Mouse (Mus musculus) T-helper 1 cell (primary cell): ENCODE data around the gene Olfr1040.
"Not testable (repeated sequence)": the region's sequence is repeated elsewhere in the genome, so short reads cannot be mapped to it uniquely, and the experiment has no call there.

Experiments used
- in situ Hi-C: fragments of 300-600 bp; cut with MboI, MseI; formaldehyde crosslinking; loops from one replicate; pipeline ENCODE4 v1.15.1; 2025; ENCODE audit warnings: high pct_unique_total_duplicates

The Olfr1040 gene

GRCm38 (mm10) chr2:86146632-86147031 is at the start of gene Olfr1040:
Gene Olfr1040 (minus strand): TSS chr2:86146732.
- in situ Hi-C loops = no loop called here

GRCm38 (mm10) chr2:86195863-86196262 is 49.3 kb upstream of the Olfr1040 start:
- in situ Hi-C loops = no loop called here

GRCm38 (mm10) chr2:86185583-86185982 is 39.1 kb upstream of the Olfr1040 start, which contains the start of gene Olfr52:
Gene Olfr52 (minus strand): TSS chr2:86185683.
- in situ Hi-C loops = no loop called here

GRCm38 (mm10) chr2:86179950-86180349 is 33.4 kb upstream of the Olfr1040 start:
- in situ Hi-C loops = no loop called here

DNA sequence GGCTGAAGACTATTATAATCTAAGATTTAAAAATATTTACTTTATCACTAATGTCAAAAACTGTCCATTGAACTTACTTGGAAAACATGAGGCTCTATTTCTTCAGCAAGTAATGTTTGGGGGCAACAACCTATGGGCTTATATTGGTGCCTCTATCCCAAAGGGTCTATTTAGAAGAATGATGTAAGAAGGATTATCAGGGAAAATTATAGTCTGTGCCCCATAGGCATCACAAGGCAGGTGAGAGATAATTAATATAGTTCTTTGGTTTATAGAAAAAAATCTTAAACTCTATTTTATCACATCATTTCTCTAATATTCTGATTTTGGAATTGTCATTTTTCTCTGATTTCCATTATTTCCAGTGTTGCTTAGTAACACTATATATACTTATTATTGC is 31.2 kb upstream of the Olfr1040 start, which contains the start of gene Olfr1044:
TSS of gene Olfr1044 (minus strand) at position 101 of the 400 bp plus-strand sequence.
- in situ Hi-C loops = no loop called here

DNA sequence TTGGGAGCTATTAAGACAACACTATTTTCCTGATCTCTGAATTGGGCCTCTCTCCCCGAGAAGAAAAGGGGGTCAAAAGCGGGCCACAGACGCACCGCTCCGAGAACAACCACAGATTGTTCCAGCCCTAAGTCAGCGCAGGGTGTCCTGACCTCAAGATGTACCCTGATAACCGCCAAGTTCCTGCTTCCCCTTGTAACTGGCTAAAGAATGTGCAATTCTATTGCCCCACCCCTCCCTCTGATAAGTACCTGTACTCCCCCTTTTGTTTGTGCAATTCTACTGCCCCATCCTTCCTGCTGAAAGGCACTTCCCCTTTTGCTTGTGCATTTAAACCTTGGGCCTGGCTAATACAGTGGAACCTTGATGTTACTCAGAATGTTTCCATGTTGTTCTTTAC is 28.9 kb upstream of the Olfr1040 start:
- in situ Hi-C loops = not testable (repeated sequence)

DNA sequence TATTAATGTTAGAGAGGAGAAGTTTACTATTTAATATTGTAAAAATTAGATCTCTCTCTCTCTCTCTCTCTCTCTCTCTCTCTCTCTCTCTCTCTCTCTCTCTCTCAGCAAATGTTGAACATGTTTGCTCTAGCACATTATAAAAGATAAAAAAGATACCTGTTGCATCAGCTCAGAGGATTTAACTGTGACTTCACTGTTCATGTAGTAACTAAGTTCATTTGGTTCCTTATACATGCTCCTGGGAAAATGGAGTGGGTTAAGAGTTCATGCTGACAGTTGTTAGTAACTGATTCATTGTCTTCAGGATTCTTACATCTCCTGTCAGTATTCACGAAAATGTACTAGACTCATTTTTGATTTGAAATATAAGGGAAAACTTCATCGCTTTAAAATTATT is 20.9 kb upstream of the Olfr1040 start, which contains the start of gene Olfr1043:
TSS of gene Olfr1043 (minus strand) at position 101 of the 400 bp plus-strand sequence.
- in situ Hi-C loops = no loop called here

DNA sequence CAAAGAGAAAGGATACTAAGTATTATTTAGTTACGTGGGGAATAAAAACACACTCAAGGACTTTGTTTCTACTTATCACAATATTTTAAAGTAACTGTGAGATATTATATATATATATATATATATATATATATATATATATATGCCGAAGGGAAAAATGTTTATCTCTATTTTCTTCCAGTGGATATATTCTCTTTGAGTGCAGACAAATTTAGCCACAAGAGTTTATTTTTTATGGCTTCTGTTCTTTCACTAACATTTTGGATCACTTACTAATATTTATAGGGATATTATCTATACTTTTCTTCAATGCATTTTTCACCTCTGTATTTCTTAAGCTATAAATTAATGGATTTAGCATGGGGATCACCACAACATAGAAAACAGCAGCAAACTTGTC is 15.2 kb upstream of the Olfr1040 start, which contains the start of gene Olfr1042:
TSS of gene Olfr1042 (minus strand) at position 101 of the 400 bp plus-strand sequence.
- in situ Hi-C loops = no loop called here

- in situ Hi-C loops = no loop called here
Observed at GRCm38 (mm10) chr2:86135828-86136227, 10.7 kb downstream of the Olfr1040 start, which contains the start of gene Olfr1039. Gene Olfr1039 (minus strand): TSS chr2:86135928.
